Mouse (Mus musculus) embryonic fibroblast, embryonic 13.5 days (primary cell): ENCODE data around the gene Snx30.

Experiments
- CTCF ChIP-seq: IDR thresholded peaks from 2 replicates; pipeline ENCODE4 v1.5.1; 2011; ENCODE audit warnings: mild to moderate bottlenecking, control low read depth, low read length, moderate library complexity, borderline replicate concordance; ENCODE audit not compliant: insufficient read depth
- POLR2A ChIP-seq: IDR thresholded peaks from 2 replicates; pipeline ENCODE4 v1.6.1; 2011; ENCODE audit warnings: low read depth, mild to moderate bottlenecking, control low read depth, low read length, moderate library complexity

DNA sequence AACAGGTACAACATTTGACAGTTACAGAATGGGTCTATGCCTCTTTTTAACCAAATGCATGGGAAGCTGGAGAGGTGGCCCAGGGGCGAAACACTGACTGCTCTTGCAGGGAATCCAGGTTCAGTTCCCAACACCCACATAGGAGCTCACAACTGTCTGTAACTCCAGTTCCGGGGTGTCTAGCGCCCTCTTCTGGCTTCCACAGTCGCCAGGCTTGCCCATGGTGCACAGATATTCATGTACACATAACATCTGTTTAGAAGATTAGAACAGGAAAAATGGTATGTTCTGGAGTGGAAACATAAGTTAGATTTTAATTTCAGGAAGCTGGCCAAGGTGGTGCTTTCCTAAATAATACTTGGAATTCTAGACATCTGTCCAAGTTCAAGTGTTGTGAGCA, 45.6 kb upstream of the Snx30 start:
- TF ChIP-seq POLR2A (no peak), CTCF (no peak)
